Mouse (Mus musculus): ENCODE measurements around the gene Arsb.
A peak's percentile ranks its signal among the peaks of the same experiment; 100 is the strongest.

The Arsb gene

DNA sequence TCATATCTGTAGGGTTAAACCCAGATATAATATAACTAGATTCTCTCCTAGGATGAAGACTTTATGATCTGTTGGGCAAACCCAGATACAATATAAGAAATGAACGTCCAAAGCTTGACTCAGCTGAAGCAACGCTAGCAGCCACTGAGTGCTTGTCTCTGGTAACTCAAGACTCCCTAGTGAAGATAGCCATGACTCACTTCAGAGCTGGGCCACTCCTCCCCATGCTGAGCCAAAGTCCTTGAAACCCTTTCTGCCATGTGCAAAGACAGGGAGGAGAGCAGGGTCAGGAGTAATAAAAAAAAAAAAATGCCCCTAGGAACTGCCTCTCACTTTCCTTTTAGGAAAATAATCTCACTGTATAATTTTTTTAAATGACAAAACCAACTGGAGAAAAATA, 68.7 kb downstream of the Arsb start:
- no peak for DNase-seq (ENCODE audit: low spot score)

DNA sequence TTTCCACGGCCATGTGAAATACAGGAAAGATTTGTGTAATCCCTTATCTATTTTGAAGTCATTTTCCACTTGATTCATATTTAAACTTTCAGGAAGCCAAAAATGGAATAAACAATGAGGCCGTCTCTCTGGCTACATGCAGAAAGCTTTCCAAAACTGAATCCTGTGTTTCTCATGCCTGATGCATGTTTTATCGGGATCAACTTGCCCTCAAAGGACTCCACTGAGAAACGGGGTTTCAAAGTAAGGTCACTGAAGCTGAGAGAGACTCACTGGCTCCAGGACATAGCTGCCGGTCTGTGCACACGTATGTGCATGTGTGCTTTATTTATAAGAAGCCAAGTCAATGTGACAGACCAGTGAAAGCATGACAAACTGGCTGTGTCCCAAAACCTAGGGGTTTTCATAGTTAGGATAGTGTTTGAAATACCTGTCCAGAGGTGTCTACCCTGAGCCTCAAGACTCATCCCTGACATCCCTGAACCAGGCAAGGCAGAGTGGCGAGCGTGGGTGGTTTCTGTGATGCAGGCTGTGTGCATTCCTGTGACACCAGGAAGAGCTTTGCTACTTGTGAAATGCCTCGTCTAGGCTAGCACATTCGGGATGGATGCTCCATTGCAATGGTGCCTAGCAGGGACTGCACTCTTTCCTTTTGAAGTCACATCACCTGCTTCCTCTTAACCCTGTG, 75.5 kb downstream of the Arsb start:
- DNase-seq (ENCODE audit: low spot score), result no peak

DNA sequence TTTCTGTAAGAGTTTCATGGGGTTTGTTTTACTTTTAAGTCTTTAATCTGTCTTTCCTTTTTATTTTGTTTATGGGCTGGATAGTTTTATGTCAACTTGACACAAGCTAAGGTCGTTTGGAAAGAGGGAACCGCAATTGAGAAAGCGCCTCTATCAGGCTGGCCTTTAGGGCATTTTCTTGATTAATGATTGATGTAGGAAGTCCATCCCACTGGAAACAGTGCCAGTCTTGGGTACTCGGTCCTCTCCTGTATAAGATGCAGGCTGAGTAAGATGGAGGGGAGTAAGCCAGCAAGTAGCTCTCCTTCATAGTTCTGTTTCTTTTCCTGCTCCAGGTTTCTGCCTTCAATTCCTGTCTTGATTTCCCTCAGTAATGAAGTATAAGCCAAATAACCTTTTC, 76.2 kb downstream of the Arsb start:
- DNase-seq (ENCODE audit: low spot score), result no peak

DNA sequence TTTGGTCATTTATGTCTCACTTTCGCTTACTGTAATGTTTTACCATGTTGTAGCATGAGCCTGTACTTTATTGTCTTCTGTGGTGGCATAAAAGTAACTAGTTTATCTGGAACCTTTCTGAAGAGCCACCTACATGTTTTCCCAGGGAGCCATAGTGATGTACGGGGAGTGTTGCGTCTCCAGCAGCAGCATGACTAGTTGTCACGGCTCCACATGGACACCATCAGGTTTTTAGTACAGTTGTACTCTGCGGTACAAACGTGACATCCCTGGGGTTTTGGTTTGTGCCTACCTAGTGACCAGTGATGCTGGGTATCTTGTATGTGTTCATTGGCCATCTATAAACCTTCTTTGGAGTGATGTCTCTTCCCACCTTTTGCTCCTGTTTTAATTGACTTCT, 77.2 kb downstream of the Arsb start:
- DNase-seq (ENCODE audit: low spot score), result no peak

DNA sequence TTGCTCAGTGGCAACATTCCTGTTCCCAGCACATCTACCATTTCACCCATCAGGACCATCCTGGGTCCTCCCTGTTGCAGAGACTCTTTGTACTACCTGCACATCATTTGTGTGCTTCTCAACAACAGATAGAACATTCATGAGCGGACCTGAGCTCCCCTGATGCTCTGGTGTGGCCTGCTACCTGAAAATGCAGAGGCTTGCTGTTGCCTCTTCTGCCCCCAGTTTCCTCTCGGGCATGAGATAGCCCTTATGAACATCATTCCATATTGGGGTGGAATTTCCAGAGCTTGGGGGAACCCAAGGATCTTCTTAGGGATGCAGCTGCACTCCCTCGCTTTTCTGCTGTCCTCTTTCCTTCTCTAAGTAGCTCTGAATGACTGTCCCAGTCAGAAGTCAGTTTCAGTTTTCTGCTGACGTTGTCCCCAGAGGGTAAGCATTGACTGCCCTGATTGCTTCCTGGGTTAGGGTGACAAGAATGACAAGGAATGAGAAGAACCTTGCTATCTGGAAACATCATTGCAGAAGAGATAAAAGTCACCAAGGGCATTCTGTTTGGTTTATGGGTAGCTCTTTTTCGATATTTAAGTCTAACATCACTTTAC, 78.4 kb downstream of the Arsb start:
- no peak for DNase-seq (ENCODE audit: low spot score)

DNA sequence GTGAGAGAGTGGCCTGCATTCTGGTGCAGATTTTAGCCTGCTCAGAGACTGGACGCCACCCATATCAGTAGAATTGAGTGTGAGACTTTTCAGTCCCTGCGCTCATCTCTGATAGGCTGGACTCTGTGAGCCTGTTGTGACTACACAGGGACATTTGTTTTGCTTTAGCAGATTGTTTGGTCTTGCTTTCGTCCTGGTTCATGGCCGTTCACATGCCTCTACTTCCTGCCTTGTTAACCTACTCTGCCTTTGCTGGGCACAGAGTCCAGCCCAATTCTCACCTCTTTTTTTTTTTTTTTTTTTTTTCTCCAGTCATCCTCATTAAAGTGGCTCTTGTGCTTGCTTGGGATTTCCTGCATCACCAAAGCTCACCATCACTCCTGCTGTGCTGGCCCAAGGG, 79.2 kb downstream of the Arsb start:
- no peak for DNase-seq (ENCODE audit: low spot score)

DNA sequence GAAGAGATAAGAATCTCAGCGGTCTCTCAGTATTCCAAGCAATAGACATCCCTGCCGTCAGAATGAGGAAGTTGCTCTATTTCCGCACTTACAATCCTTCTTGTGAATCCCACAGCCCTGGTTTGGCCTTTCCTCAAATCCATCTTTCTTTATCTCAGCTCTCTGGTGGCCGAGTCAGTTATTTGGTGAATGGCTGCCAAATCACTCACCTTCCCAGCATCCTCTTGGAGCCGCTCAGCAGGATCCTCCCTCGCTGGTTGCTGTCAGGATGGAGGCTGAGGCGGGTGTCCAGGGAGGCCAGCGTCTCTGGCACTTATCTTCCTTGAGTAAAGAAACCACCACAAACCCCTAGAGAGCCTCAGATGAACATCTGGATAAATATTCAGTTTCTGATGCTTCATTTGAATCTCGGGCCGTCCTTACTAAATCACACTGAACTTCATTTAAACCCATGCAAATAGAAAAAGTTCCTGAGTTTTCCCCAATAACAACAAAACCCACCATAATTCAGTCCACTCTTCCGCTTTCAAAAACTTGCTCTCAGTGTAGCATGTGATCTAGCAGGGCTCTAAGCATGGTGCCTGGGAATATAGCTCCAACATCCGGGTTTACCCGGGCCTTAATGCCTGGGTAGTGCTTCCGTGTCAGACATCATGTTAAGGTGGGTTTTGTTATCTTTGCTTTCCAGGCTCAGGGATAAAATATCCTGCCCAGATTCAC, 81.1 kb downstream of the Arsb start:
- DNase-seq (ENCODE audit: low spot score), result no peak

DNA sequence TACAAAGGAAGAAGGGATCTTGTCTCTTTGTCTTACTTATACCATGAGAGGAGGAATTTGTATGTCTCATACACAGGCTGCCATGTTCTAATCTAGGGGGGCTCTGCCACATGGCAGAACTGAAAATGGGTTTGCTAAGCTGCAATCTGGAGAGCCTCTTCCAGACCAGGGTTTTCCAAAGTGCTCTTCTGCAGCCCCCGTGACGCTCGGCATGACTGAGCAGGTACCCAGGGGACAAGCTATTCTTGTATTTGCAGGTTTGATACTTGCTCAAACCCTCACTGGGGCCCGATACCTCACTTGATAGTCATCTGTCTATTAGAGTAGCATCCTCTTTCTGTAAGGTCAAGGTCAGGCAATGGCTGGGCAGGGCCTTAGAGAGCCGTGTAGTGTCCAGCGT, 82.3 kb downstream of the Arsb start:
- no peak for DNase-seq (ENCODE audit: low spot score)

DNA sequence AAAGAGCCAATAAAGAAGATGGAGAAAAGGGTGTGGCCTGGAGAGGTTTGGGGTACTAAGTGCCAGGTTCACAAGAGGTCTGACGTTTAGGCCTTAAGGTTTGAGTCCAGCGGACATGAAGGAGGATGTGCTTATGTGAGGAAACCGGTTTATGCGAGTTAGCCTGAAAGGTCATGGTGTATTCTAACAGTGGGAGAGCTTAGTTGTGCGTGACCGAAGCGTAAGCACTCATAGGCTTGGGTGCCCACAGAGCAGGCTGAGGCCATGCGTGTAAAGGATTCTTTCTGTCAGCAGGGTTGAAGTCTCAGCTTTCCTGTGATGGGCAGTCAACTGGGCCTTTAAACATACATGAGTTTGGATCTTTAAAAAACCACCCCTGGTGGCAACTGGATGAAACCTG, 82.9 kb downstream of the Arsb start:
- DNase-seq (ENCODE audit: low spot score), result no peak

DNA sequence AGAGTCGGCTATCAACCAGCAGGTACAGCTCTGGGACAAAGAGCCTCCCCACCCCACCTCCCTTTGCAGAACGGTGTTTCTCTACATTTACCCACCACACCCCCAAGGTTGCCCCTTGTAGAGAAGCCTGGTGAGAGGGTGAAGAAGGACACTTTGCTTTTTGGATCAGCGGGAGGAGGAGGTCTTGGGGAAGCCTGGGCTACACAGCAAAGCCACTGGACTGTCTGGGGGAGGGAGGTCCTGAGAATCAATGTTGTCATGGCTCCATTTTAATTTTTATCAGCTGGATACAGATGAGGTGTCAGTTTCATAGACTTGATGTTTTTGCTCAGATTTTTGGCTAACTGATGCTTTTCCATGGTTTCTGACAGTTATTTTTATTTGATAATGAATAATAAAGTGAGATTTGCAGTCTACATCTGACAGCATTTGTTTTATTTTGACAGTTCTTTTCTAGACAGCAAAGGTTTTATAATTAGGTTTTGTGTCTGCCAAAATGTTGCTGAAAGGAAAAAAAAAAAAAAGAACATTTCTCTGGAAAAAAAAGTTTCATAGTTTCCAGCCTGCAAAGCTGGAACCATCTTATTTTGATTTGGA, 83.6 kb downstream of the Arsb start:
- no peak for DNase-seq (ENCODE audit: low spot score)

DNA sequence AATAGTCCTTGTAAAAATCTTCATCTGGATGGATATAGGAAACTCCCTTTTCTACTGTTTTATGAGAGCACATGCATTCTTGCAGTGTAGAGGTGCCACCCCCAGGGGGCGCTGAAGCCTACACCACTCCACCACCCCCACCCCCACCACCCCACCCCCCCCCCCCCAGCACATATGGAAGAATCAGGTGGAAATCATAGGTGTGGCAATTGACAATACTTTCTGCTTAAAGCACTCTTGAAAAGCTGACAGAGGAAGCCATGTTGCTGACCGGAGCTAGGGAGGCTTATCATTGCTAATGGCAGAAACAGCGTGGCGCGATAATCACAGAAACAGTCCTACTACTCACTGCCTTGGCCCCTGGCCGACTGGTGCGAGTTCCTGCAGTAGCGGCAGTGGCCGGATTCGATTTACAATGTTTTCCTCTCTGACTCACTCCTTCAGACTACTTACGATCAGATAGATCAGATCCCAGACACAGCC, 84.3 kb downstream of the Arsb start:
- DNase-seq (ENCODE audit: low spot score), result peak; percentile 37

DNA sequence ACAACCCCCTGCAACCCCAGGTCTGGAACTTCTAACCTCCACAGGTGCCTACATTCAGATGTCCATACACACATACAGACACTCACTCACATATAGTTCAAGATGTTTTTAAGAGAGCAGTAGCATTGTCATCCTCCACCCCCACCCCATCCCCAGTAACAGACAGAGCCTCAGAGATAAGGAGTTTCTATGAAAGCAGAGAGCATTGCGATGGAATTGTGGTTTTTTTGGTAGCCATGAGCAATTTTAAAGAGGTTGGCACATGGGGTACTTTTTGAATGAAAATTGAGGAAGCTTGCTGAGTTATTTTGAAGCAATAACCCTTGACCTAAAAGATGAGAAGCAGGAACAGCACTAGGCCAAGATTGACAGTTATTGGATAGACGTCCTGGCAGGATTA, 89.8 kb downstream of the Arsb start:
- DNase-seq (ENCODE audit: low spot score), result no peak

DNA sequence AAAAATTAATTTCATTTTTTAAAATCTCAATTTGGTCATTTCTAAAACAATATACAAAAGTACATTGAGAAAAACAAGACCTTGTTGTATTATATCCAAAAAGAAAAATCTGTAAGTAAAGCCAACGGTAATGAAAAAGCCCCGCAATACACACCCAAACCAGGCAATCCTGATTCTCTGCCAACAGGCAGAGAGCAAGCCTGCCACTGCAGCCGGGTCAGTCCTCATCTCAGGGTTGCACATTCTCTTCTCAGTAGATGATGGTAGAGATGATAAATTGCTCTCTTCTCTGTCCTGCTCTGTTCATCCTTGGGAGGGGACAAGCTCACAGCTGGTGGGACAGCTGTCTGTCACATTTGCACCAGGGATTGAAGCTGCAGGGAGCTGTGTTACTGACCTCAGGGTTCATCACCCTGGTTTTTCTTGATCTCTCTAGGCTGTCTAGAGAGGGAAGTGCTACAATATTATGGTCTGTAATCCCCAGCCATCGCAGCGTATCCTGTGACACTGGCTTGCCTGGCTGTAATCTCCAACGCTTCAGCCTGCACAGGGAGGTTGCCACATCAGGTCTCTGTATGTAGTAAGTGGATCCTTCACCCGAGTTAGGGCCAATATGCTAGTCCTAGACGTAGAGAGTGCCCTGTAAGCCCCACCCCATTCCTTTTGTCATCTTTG, 92.8 kb downstream of the Arsb start:
- no peak for DNase-seq (ENCODE audit: low spot score)

DNA sequence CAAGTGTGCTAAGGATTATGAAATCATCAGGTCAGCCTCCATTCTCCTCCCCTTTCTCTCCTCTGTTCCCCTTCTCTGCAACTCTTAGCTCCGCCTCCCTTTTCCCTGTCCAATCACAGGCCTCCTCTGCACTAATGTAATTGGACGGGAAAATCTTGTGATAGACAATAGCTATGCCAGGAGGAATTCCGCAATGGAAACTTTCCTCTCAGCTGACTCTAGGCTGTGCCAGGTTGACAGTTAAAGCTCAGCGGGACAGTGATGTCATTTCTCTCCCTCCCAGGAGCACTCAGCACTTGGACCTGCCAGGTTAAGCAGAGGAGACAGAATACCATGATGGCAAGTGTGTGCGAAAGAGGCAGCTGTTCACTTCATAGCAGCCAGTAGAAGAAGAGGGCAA, 95.2 kb downstream of the Arsb start:
- no peak for DNase-seq (ENCODE audit: low spot score)

DNA sequence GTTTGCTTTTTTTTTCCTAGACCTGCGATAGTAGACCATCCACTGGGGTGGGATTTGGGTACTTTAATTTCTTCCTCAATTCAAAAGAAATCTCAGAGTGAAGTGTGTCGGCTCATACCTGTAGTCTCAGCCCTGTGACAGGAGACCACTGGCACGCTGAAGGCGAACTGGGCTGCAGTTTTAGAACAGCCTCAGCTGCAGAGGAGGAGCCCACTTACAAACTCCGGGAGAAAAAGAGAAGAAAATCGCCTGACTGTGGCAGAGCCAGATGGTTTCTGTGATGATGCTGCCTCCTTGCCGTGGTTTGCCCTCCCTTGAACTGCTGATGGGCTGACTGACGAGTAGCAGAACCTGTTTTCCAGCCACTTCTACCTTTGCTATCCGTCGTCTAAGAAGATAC, 100.3 kb downstream of the Arsb start:
- DNase-seq (ENCODE audit: low spot score), result no peak

DNA sequence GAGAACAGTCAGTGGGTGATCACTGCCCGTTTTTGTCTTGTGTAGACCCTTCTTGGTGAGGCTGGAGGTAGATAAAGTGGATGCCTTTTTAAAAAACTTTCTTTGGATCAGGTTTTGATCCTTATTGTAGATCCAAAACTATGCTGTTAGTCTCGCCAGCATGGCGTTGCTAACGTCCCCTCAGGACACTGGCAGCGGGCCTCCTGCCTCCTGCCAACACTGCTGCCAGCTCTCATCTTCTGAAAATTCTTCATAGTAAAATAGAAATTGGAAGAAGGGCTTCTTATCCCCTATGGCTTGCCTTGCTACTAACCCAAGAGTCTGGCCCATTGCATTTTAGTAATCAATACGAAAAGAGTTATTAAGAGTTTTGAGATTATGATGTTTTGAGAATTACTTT, 101.2 kb downstream of the Arsb start:
- DNase-seq (ENCODE audit: low spot score), result no peak

DNA sequence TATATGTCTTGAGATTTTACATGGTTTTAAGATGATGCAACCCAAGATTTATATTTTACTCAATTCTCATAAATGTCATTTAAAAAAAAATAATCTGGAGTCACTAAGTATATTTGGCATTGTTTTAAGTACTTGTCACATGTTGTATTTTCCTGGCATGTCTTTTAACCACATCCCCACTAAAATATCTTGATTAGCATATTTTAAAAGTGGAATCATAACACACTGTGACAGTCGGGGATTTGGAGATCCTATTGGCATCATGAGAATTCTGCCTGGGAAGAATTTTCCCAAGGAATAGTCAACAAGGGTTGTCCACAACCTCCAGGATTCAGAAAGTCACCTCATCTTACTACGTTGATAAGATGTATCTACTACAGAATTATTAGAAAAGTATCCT, 106.5 kb downstream of the Arsb start:
- DNase-seq (ENCODE audit: low spot score), result no peak

DNA sequence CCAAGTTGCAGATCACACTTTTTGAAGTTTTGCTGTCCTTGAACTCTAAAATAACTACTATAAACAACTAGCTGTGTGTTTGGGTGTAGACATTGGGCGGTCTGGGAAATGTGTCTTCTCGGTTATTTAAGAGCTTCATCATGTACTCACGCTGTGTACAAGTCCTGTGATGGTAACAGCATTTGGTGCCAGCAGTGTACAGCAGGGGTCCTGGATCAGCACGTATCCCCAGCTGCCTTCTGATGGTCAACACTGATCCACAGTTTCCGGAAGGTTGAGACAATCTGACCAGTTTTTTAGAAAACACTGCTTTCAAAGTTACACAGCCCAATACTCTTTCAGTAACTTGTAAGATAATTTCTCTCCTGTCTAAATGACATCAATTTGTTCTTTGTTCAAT, 108.0 kb downstream of the Arsb start:
- no peak for DNase-seq (ENCODE audit: low spot score)

DNA sequence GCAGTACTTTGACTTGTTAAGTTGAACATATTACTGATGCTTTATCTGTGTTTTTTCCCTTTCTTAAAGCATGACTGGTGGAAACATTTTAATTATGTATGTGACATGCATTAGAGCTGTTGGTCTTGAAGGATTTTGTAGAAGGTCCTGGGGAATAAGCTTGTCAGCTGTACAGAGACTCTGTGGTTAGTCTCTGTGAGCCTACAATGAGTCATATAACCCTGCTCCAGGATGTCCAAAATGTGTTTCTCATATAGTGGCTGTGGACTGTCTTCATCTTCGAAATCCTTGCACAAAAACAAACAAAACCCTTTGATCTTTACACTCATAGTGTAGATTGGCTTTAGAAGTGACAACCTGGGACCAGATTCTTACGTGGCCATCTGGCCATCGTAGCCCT, 110.7 kb downstream of the Arsb start:
- DNase-seq (ENCODE audit: low spot score), result no peak

DNA sequence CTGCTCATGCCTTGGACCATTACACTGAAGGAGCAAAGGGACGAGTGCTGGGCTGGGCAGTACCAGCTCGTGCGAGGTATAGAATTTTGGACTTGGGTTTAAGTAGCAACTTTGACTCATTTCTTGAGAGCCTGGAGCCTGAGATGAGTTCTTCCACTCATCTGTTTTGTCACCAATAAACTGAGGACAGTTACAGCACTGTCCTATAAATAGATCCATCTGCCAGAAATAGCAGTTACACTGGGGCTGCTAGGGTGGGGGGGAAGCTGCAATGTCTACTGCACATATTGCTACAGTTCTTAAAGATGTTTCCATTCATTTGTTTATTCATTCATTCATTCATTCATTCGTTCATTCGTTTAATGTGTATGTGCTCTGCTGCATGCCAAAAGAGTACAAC, 115.6 kb downstream of the Arsb start:
- DNase-seq (ENCODE audit: low spot score), result no peak

DNA sequence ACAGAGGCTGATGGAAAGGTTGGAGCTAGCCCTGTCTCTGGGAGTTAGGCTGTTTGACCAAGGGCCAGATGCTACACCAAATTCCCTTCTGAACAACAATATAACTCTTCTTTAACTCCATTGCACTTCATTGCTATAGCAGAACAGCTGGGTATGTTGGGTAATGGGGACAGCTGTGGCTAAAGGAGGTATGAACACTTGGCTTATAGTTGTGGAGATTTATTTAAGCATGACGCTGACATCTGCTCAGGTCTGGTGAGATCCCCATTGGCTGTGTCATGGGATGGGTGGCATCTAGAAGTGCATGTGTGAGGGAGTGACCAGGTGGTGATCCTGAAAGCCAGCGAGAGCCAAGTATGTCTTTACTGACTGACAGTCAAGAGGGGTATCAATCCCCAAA, 116.8 kb downstream of the Arsb start:
- no peak for DNase-seq (ENCODE audit: low spot score)

DNA sequence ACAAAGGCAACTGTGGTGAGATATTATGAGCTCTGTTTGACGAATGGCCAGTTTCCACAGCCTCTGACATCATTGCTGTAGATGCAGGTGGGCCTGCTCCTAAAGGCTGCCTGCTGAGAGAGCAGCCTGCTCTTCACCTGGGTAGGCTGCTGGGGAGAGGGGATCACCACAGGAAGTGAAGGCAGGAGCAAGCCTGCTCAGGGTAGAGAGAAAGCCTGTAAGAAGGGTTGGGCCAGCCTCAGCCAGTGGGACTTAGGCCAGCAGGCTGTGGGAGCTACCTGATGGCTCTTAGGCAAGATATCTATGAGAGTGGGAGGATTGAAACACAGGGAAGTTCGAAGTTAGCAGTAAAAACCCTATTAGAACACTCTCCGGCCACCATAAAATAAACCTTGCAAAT, 117.5 kb downstream of the Arsb start:
- DNase-seq (ENCODE audit: low spot score), result no peak

DNA sequence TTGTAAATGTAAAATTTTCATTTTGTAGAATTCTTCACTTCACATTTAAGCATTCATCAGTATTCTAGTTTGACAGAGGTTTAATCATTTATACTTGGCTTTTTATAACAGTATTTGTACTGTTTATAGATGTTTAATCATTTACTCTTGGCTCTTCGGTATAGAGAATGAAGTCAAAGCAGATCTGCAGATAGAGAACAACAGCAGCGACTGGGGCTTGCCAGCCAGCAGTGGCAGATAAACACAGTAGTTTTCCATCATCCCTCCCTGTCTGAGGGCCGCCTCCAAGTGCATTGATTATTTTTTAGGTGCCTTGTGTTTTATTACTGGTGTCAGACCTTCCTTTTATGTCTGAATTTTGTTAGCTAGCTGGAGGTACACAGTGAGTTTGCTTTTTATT, 118.6 kb downstream of the Arsb start:
- DNase-seq (ENCODE audit: low spot score), result no peak

All from MN1 (cell line).